Mouse (Mus musculus): ENCODE data around the gene Tcl1b3.
"Not testable (repeated sequence)": the region's sequence is repeated elsewhere in the genome, so short reads cannot be mapped to it uniquely, and the experiment has no call there.

The Tcl1b3 gene

GRCm38 (mm10) chr12:105190743-105191142 is at the start of gene Tcl1b3:
TSS of gene Tcl1b3 (plus strand) at chr12:105191043.
- not testable (repeated sequence) for DNase-seq (ENCODE audit: extremely low spot score, low spot score)

GRCm38 (mm10) chr12:105143096-105143495 is 47.7 kb upstream of the Tcl1b3 start:
- DNase-seq (ENCODE audit: extremely low spot score, low spot score): no peak

GRCm38 (mm10) chr12:105144928-105145327 is 45.9 kb upstream of the Tcl1b3 start:
- not testable (repeated sequence) for DNase-seq (ENCODE audit: extremely low spot score, low spot score)

GRCm38 (mm10) chr12:105145714-105146113 is 45.1 kb upstream of the Tcl1b3 start, which contains the start of gene Tcl1b2:
TSS of gene Tcl1b2 (plus strand) at chr12:105146014.
- DNase-seq (ENCODE audit: extremely low spot score, low spot score): no peak

DNA sequence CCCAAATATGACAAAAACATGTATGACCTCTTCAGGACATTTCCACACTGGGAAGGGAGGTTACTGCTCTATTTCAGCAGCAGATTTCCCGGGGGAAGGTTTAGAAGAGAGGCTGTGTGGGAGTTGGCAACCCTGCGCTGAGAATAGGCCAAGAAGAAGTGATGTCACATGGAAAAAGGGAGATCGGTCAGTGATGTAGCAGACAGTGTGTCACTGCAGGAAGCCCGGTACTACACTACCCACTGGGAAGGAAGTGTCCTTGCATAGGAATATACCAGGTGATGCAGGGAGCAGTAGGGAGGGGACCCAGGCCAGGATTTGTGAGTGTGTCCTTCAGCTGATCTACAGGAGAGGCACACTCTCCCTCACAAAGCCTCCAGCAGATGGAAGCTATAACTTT is 35.6 kb upstream of the Tcl1b3 start:
- not testable (repeated sequence) for DNase-seq (ENCODE audit: extremely low spot score, low spot score)

- no peak for DNase-seq (ENCODE audit: extremely low spot score, low spot score)
Observed at GRCm38 (mm10) chr12:105158842-105159241, 32.0 kb upstream of the Tcl1b3 start.

DNA sequence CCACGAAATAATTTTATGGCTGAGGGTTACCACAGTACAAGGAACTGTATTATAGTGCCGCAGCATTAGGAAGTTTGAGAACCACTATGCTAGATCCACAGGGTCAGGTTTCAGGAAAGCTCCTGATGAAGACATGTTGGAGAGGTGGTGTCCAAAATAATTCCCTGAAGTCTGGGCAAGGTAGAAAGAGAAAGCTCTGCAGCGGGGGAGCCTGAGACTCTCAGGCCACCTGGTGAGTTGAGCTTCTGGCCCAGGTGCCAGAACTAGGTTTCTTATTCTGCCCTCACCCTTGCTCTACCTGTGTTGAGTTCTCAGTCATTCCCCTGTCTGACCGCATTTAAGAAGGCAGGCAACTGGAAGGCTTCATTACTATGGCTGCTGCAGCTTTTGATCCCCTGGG is 31.5 kb upstream of the Tcl1b3 start, which contains the start of gene Tcl1b1:
Gene Tcl1b1, plus strand, starts transcription at position 301 of the 400 bp plus-strand sequence.
- no peak for DNase-seq (ENCODE audit: extremely low spot score, low spot score)

DNA sequence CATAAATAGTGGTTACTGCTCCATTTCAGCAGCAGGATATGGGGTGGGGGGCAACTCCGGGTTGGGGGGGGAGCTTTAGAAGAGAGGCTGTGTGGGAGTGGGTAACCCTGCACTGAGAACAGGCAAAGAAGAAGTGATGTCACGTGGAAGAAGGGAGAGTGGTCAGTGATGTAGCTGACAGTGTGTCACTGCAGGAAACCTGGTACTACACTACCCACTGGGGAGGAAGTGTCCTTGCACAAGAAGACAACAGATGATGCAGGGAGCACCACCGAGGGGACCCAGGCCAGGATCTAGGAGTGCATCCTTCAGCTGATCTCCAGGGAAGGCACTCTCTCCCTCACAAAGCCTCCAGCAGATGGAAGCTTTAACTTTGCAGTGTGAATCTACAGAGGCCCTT is 24.1 kb upstream of the Tcl1b3 start:
- DNase-seq (ENCODE audit: extremely low spot score, low spot score): no peak

GRCm38 (mm10) chr12:105173366-105173765 is 17.5 kb upstream of the Tcl1b3 start:
- DNase-seq (ENCODE audit: extremely low spot score, low spot score): no peak

DNA sequence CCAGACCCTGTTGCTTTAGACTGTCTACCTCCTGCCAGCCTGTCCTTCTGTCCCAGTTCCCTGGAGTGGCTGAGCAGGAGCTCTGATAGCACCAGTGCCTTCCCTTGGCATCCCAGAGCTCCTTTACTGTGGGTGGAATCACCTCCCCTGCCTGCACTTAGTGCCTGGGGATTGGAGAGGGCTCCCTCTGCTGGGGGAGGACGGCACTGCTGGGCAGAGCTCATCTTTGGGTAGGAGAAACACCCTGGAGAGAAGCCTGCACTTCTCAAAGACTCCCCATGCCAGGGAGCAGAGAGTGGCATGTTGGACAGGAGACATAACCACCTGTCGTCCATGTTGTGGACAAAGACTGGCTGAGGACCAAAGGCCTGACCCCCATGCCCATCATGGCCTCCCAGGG is 16.5 kb upstream of the Tcl1b3 start:
- DNase-seq (ENCODE audit: extremely low spot score, low spot score): not testable (repeated sequence)

DNA sequence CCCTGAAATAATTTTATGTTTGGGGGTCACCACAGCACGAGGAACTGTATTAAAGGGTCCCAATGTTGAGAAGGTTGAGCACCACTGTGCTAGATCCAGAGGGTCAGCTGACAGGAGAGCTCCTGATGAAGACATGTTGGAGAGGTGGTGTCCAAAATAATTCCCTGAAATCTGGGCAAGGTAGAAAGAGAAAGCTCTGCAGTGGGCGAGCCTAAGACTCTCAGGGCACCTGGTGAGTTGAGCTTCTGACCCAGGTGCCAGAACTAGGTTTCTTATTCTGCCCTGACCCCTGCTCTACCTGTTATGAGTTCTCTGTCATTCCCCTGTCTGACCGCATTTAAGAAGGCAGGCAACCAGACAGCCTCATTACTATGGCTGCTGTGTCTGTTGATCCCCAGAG is 14.8 kb upstream of the Tcl1b3 start, which contains the start of gene Tcl1b5:
Gene Tcl1b5, plus strand, starts transcription at position 301 of the 400 bp plus-strand sequence.
- not testable (repeated sequence) for DNase-seq (ENCODE audit: extremely low spot score, low spot score)

DNA sequence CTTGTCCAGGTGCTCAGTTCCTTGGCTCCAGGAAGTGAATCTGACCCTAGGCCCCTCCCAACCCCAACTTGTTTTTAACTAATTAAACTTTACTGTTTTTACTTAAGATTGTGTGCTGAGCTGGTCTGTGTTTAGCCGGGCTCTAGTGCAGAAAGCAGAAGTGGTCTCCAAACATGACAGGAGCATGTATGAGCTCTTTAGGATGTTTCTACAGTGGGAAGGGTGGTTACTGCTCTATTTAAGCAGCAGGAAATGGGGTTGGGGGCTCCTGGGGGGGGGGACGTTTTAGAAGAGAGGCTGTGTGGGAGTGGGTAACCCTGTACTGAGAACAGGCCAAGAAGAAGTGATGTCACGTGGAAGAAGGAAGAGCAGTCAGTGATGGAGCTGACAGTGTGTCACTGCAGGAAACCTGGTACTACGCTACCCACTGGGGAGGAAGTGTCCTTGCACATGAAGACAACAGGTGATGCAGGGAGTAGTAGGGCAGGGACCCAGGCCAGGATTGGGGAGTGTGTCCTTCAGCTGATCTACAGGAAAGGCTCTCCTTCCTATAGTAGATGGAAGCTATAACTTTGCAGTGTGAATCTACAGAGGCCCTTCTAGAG is 9.7 kb upstream of the Tcl1b3 start:
- DNase-seq (ENCODE audit: extremely low spot score, low spot score): not testable (repeated sequence)

GRCm38 (mm10) chr12:105188980-105189379 is 1.9 kb upstream of the Tcl1b3 start:
- DNase-seq (ENCODE audit: extremely low spot score, low spot score): not testable (repeated sequence)

GRCm38 (mm10) chr12:105199684-105200497 is 9.0 kb downstream of the Tcl1b3 start:
- peak; percentile 16 for DNase-seq (ENCODE audit: extremely low spot score, low spot score)

DNA sequence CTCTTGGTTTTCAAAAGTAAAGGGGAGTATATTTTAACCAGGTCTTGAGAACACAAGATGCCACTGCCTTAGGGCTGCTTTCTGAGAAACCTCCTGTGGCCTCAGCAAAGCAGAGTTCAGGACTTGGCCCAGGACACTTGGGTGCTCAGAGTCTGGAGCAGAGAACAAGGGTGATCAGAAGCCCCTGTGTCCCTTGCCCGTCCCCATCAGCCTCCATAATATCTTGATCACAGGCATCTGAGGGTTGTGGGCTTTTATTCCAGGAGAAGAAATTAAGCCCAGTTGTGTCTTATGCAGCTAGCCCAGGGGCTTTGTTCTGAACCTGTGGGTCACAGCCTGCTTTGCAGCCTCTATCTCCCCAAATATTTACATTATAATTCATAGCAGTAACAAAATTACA is 10.8 kb downstream of the Tcl1b3 start, which contains the start of gene Tcl1b4:
Gene Tcl1b4, plus strand, starts transcription at position 301 of the 400 bp plus-strand sequence.
- not testable (repeated sequence) for DNase-seq (ENCODE audit: extremely low spot score, low spot score)

DNA sequence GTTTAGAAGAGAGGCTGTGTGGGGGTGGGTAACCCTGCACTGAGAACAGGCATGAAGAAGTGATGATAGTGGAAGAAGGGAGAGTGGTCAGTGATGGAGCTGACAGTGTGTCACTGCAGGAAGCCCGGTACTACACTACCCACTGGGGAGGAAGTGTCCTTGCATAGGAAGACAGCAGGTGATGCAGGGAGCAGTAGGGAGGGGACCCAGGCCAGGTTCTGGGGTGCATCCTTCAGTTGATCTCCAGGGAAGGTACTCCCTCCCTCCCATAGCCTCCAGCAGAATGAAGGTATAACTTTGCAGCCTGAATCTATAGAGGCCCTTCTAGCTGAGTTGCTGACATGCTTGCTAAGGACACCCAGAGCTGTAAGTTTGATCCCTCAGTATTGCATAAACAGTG is 16.2 kb downstream of the Tcl1b3 start:
- no peak for DNase-seq (ENCODE audit: extremely low spot score, low spot score)

GRCm38 (mm10) chr12:105208441-105208840 is 17.6 kb downstream of the Tcl1b3 start:
- no peak for DNase-seq (ENCODE audit: extremely low spot score, low spot score)

DNA sequence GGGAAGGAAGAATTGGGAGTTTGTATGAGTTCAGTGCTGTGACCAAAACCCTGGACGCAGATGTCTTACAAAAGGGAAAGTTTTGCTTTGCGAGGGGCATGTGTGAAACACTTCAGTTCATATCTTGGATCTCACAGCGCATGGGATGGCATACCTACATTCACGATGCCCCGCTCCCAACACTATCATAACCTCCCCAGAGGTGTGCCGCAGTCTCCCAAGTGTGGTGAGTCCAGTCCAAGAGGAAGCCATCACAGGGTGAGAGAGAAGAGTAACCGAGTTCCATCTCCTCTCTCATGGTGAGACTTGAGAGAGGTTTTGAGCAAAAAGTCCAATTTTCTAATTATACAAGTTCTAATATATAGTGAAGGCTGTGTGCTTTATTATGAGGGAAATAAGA is 18.4 kb downstream of the Tcl1b3 start:
- DNase-seq (ENCODE audit: extremely low spot score, low spot score): no peak

DNA sequence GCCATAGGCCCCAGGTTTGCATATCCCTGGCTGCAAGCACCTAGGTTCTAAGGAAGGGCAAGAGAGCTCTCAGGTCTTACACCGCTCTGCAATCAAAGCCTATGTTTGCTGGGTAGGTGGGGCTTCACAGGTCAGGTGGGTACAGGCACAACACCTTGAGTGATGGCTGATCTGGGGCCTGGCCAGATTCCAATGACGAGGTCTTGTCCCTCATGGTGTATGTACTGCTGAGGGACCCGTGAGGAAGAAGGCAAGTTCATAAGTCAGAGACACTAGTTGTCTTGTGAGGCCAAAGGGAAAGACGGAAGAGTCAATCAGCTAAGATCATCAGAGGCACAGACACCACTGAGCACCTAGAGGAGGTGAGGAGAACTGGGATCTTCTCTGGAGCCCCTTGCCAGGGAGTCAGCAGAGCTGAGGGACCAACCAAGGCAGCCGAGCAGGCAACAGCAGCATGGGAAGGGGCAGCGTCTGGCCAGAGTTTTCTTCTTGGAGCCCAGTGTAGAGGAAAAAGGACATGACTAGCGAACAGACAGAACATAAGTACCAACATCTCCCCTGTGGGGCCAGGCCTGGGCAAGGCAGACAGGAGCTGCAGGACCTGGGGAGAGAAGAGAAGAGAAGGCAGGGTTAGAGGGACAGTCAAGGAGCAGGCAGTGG is 26.4 kb downstream of the Tcl1b3 start:
- no peak for DNase-seq (ENCODE audit: extremely low spot score, low spot score)

DNA sequence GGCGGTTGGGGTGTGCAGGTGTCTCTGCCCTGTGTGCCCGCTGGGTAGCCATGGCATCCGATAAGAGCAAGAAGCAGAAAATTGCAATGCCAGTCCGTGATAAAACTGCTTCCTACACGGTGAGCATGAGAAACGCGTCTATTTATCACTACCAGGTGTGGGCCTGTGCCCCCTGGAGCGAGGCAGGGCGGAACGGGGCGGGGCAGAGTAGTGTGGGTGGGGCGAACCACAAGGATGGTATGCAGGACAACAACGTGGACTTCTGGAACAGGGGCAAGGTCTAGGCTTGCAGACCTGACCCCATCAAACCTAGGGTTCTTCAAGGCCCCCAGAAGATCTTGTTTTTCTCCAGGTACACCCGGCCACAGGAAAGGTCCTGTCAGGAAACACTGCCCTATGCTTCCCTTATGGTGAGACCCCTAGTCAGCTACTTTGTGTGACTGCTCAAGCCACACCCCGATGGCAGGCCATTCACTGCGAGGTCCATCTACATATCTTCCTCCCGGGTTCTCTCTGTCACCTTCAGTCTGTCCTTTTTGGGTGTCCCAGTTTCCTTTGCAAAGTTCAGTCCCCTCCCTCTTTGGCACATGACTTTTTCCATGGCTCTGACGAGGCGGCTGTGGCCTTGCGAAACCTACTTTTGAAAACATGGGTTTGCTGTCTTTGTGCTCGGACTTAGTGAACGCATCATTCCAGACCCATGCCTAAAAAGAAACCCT is 31.9 kb downstream of the Tcl1b3 start, which contains the start of gene Tcl1:
Gene Tcl1, minus strand, starts transcription at position 193 of the 719 bp plus-strand sequence.
- no peak for DNase-seq (ENCODE audit: extremely low spot score, low spot score)

Data from neural tube, embryonic 10.5 days (tissue).